Mouse (Mus musculus) gastrocnemius, adult 2 months (tissue): ENCODE measurements around the gene Prrt3. TPM values are rescaled to one million over a fixed set of nuclear protein-coding genes. Genes with fewer than 3 reads are reported as not detected.

ENCODE experiments used
- DNase-seq: peaks from one replicate; pipeline ENCODE4 v3.0.0; 2022
- H3K27ac ChIP-seq: fragments of 200-600 bp; 2 replicates; pipeline ENCODE4 v1.8.1; 2022; ENCODE audit warnings: mild to moderate bottlenecking
- H3K4me3 ChIP-seq: fragments of 200-600 bp; 2 replicates; pipeline ENCODE4 v1.8.1; 2022; ENCODE audit warnings: mild to moderate bottlenecking, moderate library complexity
- CTCF ChIP-seq: fragments of 200-600 bp; IDR thresholded peaks from 2 replicates; pipeline ENCODE4 v1.8.1; 2022; ENCODE audit warnings: antibody characterized with exemption, mild to moderate bottlenecking, moderate library complexity
- intact Hi-C: fragments of 180-260 bp; cut with DNase I; formaldehyde crosslinking; loops from one replicate; pipeline ENCODE4 v1.15.1; 2025
- microRNA-seq: library from miRNA; unstranded; fragments of <30 nt; microRNA quantifications from one replicate; pipeline ENCODE4 v1.2.0, GENCODE M21; 2021
- total RNA-seq, 2 experiments: library from RNA; stranded (reverse); gene quantifications; 2 replicates each; pipeline ENCODE4 v1.2.3; 2021

Gene Prrt3
- total RNA-seq, 2 experiments from 2014 or later: 0.08 to 0.11 TPM

DNA sequence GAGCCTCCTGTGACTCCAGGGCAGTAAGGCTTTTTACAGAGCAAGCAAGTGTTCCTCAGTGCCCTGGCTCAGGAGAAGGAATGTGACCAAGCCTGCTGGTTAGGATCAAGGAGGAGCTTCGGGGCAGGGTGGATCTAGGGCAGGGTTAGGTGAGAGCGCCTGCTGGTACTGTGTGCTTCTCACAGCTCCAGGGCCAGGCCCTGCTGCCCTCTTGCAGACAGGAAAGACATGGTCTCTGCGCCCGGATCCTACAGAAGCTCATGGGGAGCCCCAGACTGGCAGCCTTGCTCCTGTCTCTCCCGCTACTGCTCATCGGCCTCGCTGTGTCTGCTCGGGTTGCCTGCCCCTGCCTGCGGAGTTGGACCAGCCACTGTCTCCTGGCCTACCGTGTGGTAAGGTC is 43.1 kb downstream of the Prrt3 start:
- H3K4me3 ChIP-seq: no peak overlapping the region
- TF ChIP-seq CTCF: no peak
- H3K27ac ChIP-seq: no peak overlapping the region
- intact Hi-C loops: no loop called here
- DNase-seq: no peak

DNA sequence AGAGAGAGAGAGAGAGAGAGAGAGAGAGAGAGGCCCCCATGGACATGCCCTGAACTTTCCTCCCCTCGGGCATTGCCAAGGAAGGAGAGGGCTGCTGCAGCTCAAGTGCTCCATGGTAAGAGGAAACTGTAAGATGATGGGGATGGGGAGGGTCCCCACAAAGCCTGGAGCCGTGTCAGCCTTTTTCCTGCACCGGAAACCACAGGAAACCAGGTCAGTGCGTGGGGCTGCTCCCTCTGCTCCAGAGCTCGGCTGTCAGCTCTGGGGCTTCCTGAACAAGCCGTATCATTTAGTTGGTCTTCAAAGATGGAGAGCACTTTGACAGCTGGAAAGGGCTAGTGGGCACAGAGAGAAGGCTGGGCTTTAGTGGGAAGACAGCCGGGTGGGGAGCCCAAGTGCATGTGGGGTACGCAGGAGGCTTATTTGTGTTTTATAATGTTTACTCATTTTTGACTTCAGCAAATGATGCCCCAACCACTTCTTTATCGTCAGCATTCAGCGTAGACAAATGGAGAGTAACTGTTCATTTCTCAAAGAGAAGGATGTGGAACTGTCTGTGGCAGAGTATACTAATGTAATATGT is 43.7 kb downstream of the Prrt3 start, which contains the start of gene Il17re:
TSS of gene Il17re (plus strand) at position 533 of the 583 bp plus-strand sequence.
- Histone ChIP-seq H3K4me3 (no peak within 1 kb of the TSS), H3K27ac (no peak within 1 kb of the TSS)
- DNase-seq: no peak
- TF ChIP-seq CTCF: no peak
- intact Hi-C loops: no loop called here

- no peak for TF ChIP-seq CTCF
- no peak for DNase-seq
- no peak overlapping the region for H3K27ac ChIP-seq
- intact Hi-C loops: no loop called here
- H3K4me3 ChIP-seq: no peak overlapping the region
Measured at GRCm38 (mm10) chr6:113455007-113455406, 46.7 kb downstream of the Prrt3 start.

GRCm38 (mm10) chr6:113451839-113452238 is 49.9 kb downstream of the Prrt3 start:
- intact Hi-C loops: no loop called here
- no peak for DNase-seq
- TF ChIP-seq CTCF: no peak
- H3K27ac ChIP-seq: no peak overlapping the region
- H3K4me3 ChIP-seq: no peak overlapping the region

GRCm38 (mm10) chr6:113447639-113448038 is 54.1 kb downstream of the Prrt3 start:
- no peak for TF ChIP-seq CTCF
- DNase-seq: no peak
- intact Hi-C loops: no loop called here
- Histone ChIP-seq H3K27ac (no peak overlapping the region), H3K4me3 (no peak overlapping the region)

GRCm38 (mm10) chr6:113444207-113444965 is 57.3 kb downstream of the Prrt3 start:
- Histone ChIP-seq H3K4me3 (no peak overlapping the region), H3K27ac (no peak overlapping the region)
- TF ChIP-seq CTCF: no peak
- no peak for DNase-seq
- intact Hi-C loops: loop anchor here (5.0 kb wide), 2 partner anchors 38 to 238 kb away; partner anchors contain the start of gene Creld1

Small RNA genes lying within 50 kb of the gene (microRNA-seq; reads per million reads assigned to microRNA genes)
- not detected for gene Gm23365

Other genes with a start within 250 kb of the Prrt3 start
- gene Cpne9, start 219.6 kb downstream of the Prrt3 start, total RNA-seq: not detected
- gene Brpf1, start 194.8 kb downstream of the Prrt3 start, total RNA-seq: 10 to 100 TPM; 10.2 to 10.3 TPM
- gene Ogg1, start 175.0 kb downstream of the Prrt3 start, total RNA-seq: 1 to 10 TPM; 3.9 to 5.2 TPM
- 10 to 100 TPM; 39.3 to 39.5 TPM for gene Camk1, start 157.9 kb downstream of the Prrt3 start, total RNA-seq
- 10 to 100 TPM; 14.1 to 15.5 TPM for gene Tada3, start 124.0 kb downstream of the Prrt3 start, total RNA-seq
- 10 to 100 TPM; 47.4 to 53.4 TPM for gene Arpc4, start 123.8 kb downstream of the Prrt3 start, total RNA-seq
- gene Ttll3, start 112.7 kb downstream of the Prrt3 start, total RNA-seq: 1 to 10 TPM in 1 of 2 experiments, under 1 TPM in 1; 0.48 to 1.3 TPM
- 1 to 10 TPM; 7.7 to 8.3 TPM for gene Rpusd3, start 82.6 kb downstream of the Prrt3 start, total RNA-seq
- 1 to 10 TPM in 1 of 2 experiments, under 1 TPM in 1; 0.97 to 5.0 TPM for gene Cidec, start 66.2 kb downstream of the Prrt3 start, total RNA-seq
- 10 to 100 TPM; 28.2 to 29.7 TPM for gene Jagn1, start 59.4 kb downstream of the Prrt3 start, total RNA-seq
- under 1 TPM; 0.25 to 0.26 TPM for gene Il17re, start 43.4 kb downstream of the Prrt3 start, total RNA-seq
- 1 to 10 TPM; 4.2 to 4.7 TPM for gene Il17rc, start 30.5 kb downstream of the Prrt3 start, total RNA-seq
- gene Creld1, start 18.6 kb downstream of the Prrt3 start, total RNA-seq: 10 to 100 TPM; 47.5 to 54.4 TPM
- gene Emc3, start 29.7 kb upstream of the Prrt3 start, total RNA-seq: 10 to 100 TPM; 54.9 to 63.2 TPM
- gene Fancd2, start 29.8 kb upstream of the Prrt3 start, total RNA-seq: under 1 TPM; 0.10 to 0.28 TPM
- gene Fancd2os, start 98.8 kb upstream of the Prrt3 start, total RNA-seq: not detected
- gene Brk1, start 102.8 kb upstream of the Prrt3 start, total RNA-seq: 10 to 100 TPM; 37.3 to 46.0 TPM
- 1 to 10 TPM; 5.1 to 5.9 TPM for gene Vhl, start 122.0 kb upstream of the Prrt3 start, total RNA-seq
- 1 to 10 TPM; 3.9 to 6.1 TPM for gene Irak2, start 136.5 kb upstream of the Prrt3 start, total RNA-seq
- 10 to 100 TPM; 36.4 to 41.1 TPM for gene Tatdn2, start 195.1 kb upstream of the Prrt3 start, total RNA-seq
- gene Ghrl, start 217.9 kb upstream of the Prrt3 start, total RNA-seq: 1 to 10 TPM in 1 of 2 experiments, not detected in 1; 1.0 TPM
- 10 to 100 TPM; 60.0 to 74.1 TPM for gene Sec13, start 238.8 kb upstream of the Prrt3 start, total RNA-seq